Mouse (Mus musculus): ENCODE measurements around the gene Mrs2. TPM values are rescaled to one million over a fixed set of nuclear protein-coding genes. Genes with fewer than 3 reads are reported as not detected.
"Not testable (repeated sequence)": the region's sequence is repeated elsewhere in the genome, so short reads cannot be mapped to it uniquely, and the experiment has no call there.

The Mrs2 gene
- total RNA-seq, 1 experiment from 2014 or later, result 20.8 TPM

DNA sequence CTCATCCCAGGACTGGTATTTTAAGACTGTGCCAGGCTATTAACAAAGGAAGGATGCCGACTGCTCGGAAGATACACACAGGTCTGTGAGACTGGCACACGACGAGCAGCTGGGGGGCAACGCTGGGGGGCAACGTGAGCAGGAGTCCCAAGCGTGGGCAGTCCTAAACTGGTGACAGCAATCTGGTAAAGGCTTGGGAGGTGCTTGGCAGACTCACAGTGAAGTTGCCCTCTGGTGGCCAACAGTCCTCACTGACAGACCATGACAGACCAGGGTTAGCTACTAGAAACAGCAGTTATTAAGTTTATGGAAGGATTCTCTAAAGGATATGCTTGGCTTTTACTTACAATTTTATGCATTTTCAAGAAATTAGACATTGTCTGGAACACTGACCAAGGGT lies 31.8 kb downstream of the Mrs2 start:
- ATAC-seq (ENCODE audit: extremely low read depth, insufficient number of reproducible peaks, low FRiP score, poor library complexity, severe bottlenecking), result peak; percentile 63; the same call in 1 of the 2 replicates

DNA sequence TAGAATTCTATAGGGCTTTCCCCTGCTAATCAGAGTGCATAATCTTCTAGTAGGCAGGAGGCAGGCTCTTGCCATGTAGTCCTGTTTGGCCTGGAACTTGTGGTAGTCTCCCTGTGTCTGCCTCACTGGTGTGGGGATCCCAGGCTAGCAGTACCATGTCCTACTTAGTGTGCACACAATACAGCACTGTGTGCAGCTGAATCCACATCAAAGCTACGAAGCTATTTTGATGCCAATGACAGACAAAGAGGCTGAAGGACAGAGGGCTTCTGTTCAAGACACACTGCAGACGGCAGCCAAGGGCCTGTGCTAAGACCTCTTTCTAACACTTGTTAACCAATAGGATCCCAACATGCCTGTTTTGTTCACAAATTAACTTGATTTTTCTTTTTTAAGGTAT lies 34.7 kb downstream of the Mrs2 start:
- ATAC-seq (ENCODE audit: extremely low read depth, insufficient number of reproducible peaks, low FRiP score, poor library complexity, severe bottlenecking), result no peak

- peak; percentile 27; the same call in 1 of the 2 replicates for ATAC-seq (ENCODE audit: extremely low read depth, insufficient number of reproducible peaks, low FRiP score, poor library complexity, severe bottlenecking)
Observed at GRCm38 (mm10) chr13:24981031-24981430, 39.1 kb downstream of the Mrs2 start.

DNA sequence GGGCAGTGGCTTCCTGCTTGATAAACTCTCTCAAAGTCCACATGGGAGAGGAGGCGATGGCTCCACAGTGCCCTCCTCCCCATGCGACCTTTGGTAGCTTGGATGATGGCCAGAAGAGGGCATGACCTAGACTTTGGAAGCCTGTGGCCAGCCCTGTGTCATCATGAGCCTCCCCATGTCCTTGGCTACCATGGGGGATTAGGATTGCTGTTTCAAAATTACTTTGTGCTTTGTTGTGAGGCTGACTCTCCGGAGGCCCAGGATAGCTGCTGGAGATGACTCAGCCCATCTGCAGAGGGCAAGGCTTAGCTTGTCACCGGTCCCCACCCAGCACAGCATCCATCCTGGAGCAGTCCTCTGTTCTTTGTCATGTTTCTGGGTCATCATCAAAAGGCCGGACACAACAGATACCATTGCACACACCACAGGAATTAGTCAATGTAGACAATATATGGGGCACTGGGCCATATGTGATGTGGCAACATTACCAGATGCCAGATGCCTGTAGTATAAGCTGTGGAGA lies 42.3 kb downstream of the Mrs2 start:
- no peak for ATAC-seq (ENCODE audit: extremely low read depth, insufficient number of reproducible peaks, low FRiP score, poor library complexity, severe bottlenecking)

DNA sequence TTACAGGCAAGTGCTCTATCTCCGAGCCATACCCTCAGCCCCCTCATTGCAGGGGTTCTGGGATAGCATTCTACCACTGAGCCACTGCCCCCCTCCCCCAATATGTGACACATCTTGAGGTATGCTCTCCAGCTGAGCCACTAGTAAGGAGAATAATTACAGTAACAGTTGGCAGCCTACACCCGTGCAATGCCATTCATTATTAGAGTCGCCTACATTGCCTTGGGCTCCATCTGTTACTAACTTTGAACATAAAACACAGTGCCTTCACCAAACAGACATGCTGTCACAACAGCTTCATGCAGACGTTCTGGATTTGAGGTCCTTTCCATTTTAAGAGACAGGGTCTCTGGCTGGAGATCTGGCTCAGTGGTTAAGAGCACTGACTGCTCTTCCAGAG lies 43.8 kb downstream of the Mrs2 start:
- ATAC-seq (ENCODE audit: extremely low read depth, insufficient number of reproducible peaks, low FRiP score, poor library complexity, severe bottlenecking), result no peak

GRCm38 (mm10) chr13:24971776-24972175 lies 48.4 kb downstream of the Mrs2 start:
- ATAC-seq (ENCODE audit: extremely low read depth, insufficient number of reproducible peaks, low FRiP score, poor library complexity, severe bottlenecking), result not testable (repeated sequence)

DNA sequence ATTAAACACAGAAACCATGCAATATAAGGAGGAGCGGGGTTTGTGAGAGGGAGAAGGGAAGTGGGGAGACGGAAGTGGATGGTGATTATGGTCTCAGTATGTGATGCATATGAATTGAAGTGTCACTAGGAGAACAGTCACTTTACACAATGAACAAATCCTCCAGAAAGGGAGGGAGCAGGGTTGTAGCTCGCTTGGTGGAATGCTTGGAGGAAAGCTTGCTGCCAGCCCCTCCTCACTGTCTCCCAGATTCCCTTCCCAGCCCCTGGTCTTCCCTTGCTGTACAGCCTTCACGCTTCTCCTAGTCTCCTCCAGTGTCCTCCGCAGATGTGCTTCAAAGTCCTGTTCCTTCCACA lies 54.4 kb downstream of the Mrs2 start:
- ATAC-seq (ENCODE audit: extremely low read depth, insufficient number of reproducible peaks, low FRiP score, poor library complexity, severe bottlenecking), result no peak

DNA sequence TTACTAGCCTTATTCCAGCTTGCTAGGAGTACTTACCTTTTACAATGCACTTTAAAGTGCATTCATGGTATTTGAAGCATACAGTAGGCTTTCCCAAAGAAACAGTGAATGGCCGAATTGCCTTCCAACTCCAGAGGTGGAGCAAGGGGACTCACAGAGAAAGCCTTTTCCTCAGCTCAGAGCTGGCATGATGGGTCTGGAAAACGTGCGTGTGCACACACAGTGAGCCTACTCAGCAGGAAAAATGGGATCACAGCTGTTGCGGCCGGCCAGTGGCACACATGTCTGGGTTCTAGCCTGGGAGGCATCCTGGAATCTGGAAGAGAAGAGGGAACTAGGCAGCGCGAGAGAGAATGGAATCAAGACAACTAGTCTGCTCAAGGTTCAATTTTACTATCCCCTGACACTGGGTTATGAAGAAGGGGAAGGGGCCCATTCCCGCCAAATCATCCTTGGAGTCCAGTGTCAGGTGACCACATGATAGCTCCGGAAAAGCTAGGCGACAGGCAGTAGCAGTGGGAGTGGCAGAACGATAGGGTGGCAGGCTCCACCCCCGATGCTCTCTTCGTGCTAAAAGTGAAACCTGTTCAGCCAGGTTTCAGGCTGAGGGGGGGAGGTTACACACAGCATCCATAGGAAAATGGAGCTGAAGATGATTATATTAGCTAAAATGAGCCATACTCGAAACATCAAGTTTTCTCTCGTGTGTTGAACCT lies 54.9 kb downstream of the Mrs2 start:
- no peak for ATAC-seq (ENCODE audit: extremely low read depth, insufficient number of reproducible peaks, low FRiP score, poor library complexity, severe bottlenecking)

DNA sequence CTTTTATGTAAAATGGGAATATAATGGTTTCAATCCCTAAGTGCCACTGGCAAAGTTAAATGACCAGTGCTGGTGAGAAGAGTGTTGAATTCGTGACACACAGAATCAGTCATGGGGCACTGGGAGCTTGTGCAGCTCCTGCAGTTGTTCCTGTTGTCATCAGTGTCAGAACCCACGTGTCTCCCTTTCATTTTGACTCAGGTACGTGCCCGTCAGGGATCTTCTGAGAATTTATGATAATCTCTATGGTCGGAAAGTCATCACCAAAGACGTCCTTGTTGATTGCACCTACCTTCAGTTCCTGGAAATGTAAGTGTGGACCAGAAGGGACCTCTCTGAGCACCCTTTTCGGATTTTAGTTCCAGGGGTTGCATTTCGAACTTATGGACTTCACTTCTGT lies 58.1 kb downstream of the Mrs2 start:
- no peak for ATAC-seq (ENCODE audit: extremely low read depth, insufficient number of reproducible peaks, low FRiP score, poor library complexity, severe bottlenecking)

DNA sequence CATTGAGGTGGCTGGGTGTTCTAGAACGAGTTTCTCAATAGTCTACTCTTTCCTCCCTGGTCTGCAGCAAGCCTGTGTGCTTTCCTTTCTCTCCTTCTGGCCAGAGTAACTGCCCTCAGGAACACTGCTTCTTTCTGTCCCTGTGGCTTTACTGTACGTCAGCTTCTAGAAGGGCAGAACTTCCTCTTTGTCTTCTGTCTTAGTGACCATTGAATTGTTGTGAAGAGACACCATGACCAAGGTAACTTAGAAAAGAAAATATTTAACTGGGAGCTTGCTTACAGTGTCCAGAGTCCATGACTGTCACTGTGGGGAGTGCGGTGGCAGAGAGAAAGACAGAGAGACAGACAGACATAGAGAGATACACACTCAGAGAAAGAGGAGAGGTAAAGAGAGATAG lies 60.1 kb downstream of the Mrs2 start:
- ATAC-seq (ENCODE audit: extremely low read depth, insufficient number of reproducible peaks, low FRiP score, poor library complexity, severe bottlenecking), result no peak

- no peak for ATAC-seq (ENCODE audit: extremely low read depth, insufficient number of reproducible peaks, low FRiP score, poor library complexity, severe bottlenecking)
Observed at GRCm38 (mm10) chr13:24958671-24959070, 61.5 kb downstream of the Mrs2 start.

- no peak for ATAC-seq (ENCODE audit: extremely low read depth, insufficient number of reproducible peaks, low FRiP score, poor library complexity, severe bottlenecking)
Observed at GRCm38 (mm10) chr13:24955500-24955899, 64.7 kb downstream of the Mrs2 start.

GRCm38 (mm10) chr13:24955091-24955490 lies 65.1 kb downstream of the Mrs2 start:
- ATAC-seq (ENCODE audit: extremely low read depth, insufficient number of reproducible peaks, low FRiP score, poor library complexity, severe bottlenecking), result no peak

DNA sequence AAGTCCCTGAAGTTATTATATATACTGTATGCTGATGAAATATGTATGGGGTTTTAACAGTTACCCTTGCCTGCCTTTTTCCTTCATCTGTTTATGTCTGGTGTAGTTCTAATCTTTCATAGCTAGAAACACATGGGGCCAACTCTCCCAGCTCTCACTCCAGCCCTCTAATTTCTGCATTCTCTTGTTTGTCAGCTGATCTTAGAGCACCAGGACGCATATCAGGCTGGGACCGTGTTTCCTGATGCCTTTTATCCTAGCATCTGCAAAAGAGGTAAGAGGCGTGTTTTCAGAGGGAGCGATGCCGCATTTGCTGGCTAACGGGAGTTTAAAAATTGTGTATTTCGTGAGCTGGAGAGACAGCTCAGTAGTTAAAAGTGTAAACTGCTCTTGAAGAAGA lies 67.5 kb downstream of the Mrs2 start:
- no peak for ATAC-seq (ENCODE audit: extremely low read depth, insufficient number of reproducible peaks, low FRiP score, poor library complexity, severe bottlenecking)

- ATAC-seq (ENCODE audit: extremely low read depth, insufficient number of reproducible peaks, low FRiP score, poor library complexity, severe bottlenecking), result no peak
Observed at GRCm38 (mm10) chr13:24948870-24949269, 71.3 kb downstream of the Mrs2 start.

DNA sequence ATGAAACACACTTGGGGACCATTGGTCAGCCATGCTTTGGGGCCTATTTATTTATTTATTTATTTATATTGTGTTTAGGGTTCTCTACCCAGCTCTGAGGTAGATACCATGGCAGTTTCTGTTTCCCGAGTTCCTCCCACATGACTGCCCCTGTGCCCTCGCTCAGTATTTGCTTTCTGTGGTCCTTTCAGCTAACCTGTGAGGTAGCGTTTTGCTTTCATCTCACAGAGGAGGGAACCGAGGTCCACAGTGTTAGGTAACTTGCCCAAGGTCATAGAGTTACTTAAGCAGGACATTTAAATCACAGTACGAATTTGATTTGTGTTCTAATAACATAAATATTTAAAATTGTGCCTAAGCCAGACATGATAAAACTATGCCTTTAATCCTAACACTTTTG lies 73.0 kb downstream of the Mrs2 start:
- ATAC-seq (ENCODE audit: extremely low read depth, insufficient number of reproducible peaks, low FRiP score, poor library complexity, severe bottlenecking), result no peak

DNA sequence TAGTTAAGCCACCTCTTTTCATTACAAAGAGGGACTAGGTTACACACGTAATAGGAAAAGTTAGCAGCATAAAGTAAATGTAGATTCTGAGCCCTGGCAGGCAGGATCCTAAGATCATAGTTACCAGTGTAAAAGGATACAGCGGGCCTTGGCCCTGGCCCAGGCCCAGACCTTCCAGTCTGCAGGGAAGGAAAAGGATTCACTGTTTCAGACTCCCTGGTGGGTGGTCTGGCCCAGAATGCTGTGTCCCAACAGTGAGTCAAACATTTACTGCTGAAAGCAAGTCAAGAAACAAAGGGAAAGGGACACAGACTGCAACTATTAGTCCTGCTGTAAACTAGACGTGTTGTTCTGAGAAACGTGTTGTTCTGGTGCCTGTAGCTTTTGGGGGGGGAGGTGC lies 74.6 kb downstream of the Mrs2 start:
- no peak for ATAC-seq (ENCODE audit: extremely low read depth, insufficient number of reproducible peaks, low FRiP score, poor library complexity, severe bottlenecking)

DNA sequence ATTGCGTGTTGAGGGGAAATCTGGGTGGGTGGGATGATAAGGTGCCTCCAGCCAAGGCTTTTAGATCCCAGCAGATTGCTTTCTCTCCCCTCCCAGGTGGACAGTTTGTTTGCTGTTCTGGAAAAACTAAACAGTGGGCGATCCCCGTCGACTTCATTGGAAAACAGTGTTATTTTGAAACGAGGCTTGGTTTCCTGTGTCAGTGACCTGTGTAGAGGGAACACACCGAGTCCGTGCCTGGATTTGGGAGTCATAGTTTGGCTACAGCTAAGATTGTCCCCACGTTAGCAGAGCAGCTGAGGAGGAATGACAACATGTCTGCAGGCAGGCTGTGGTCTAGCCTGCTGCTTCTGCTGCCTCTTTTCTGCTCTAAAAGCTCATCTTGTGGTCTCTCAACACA lies 76.9 kb downstream of the Mrs2 start:
- ATAC-seq (ENCODE audit: extremely low read depth, insufficient number of reproducible peaks, low FRiP score, poor library complexity, severe bottlenecking), result no peak

- ATAC-seq (ENCODE audit: extremely low read depth, insufficient number of reproducible peaks, low FRiP score, poor library complexity, severe bottlenecking), result no peak
Observed at GRCm38 (mm10) chr13:24942512-24943282, 77.5 kb downstream of the Mrs2 start, which contains the start of gene Gpld1. TSS of gene Gpld1 (plus strand) at chr13:24943152.

DNA sequence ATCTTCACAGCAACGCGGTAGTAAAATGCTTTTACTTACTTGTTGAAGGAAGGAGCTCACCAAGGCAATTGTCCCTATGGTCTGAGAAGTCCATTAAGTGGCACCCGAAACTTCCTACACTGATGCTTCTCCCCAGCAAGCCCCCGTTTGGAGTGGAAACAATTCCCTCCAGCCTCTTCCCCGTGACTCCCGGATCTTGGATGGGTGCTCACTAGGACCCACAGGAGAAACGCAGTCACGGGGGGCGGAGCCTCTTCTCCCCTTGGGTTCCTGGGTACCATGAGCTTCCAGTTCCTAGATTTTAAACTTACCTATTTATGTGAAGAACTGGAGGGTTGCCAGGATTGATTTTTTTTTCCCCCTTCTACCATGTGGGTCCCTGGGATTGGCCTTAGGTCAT lies 80.7 kb downstream of the Mrs2 start:
- no peak for ATAC-seq (ENCODE audit: extremely low read depth, insufficient number of reproducible peaks, low FRiP score, poor library complexity, severe bottlenecking)
